Mouse (Mus musculus): ENCODE measurements at regions not wholly inside any gene's neighbourhood (a gene's known extent, or its start where the extent isn't known, plus 50 kb on each side); places are given as distances from the start of the nearest gene placed in this dataset.

GRCm38 (mm10) chr14:24731872-24732525 is 245.1 kb downstream of the Rps24 start:
- DNase-seq (ENCODE audit: low spot score in 2 of 2) = no peak

DNA sequence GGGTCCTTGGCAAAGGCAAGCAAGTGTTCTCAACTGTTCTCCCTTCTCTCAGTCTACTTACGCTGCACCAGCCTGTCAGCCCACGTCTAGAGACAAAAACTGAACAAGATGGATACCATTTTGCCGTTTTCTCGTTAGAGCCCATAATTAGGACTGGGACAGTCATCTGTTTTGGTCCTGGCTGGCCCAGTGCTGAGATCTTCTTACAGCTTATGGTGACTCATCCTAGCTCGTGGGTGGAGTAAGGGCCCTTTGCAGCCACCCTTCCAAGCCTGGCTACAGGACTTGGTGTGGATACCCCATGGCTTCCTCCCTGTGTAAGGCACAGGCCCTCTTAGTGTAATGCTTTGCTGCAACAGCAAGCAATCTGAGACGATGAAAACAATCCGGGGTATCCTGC is 246.4 kb downstream of the Rps24 start:
- no peak for DNase-seq (ENCODE audit: low spot score in 2 of 2)

- DNase-seq (ENCODE audit: low spot score in 2 of 2) = no peak
These were observed 251.9 kb downstream of the Rps24 start for GRCm38 (mm10) chr14:24738869-24739268.

DNA sequence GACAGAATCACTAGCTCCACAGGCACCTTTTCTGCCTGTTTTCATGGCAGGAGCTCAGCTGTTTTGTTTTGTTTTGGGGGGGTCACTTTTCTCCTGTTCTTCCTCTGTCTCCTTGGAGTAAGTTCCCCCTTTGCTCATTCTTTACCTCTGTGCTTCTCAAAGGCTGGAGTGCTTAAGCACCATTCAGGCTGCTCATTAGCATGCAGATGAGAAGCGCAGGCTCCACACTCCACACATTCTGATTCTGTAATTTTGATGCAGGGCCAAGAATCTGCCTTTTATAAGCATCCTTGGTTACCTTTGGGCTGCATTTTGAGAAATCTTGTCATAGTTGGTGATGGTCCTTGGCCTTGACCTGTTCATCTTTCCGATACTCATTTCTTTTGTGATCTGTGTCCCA is 257.5 kb downstream of the Rps24 start:
- DNase-seq (ENCODE audit: low spot score in 2 of 2) = no peak

GRCm38 (mm10) chr14:24745730-24746129 is 258.8 kb downstream of the Rps24 start:
- peak in 1 of 2 experiments; percentile 18 for DNase-seq (ENCODE audit: low spot score in 2 of 2)

- DNase-seq (ENCODE audit: low spot score in 2 of 2) = no peak
These were observed 260.5 kb downstream of the Rps24 start for GRCm38 (mm10) chr14:24747471-24747795.

GRCm38 (mm10) chr14:24747796-24748496 is 261.0 kb downstream of the Rps24 start:
- DNase-seq (ENCODE audit: low spot score in 2 of 2) = peak; percentile 68 to 75

DNA sequence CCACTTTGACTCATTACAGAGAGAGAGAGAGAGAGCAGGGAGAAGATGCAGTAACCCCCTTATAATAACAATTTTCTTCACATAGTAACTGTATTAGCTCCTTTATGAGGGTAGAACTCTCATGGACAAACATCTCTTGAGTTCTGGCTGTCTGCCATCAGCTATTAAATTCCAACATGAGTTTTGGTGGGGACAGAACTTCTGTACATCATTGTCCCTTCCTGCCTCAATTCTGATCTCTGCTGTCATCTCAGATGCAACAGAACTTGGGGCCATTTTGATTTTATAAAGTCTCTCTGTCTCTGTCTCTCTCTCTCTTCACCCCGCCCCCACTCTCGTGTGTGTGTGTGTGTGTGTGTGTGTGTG is 261.6 kb downstream of the Rps24 start:
- peak in 1 of 2 experiments; percentile 21 for DNase-seq (ENCODE audit: low spot score in 2 of 2)

GRCm38 (mm10) chr14:24749313-24749712 is 262.4 kb downstream of the Rps24 start:
- no peak for DNase-seq (ENCODE audit: low spot score in 2 of 2)

GRCm38 (mm10) chr14:24751227-24751626 is 264.3 kb downstream of the Rps24 start:
- peak in 1 of 2 experiments; percentile 15 for DNase-seq (ENCODE audit: low spot score in 2 of 2)

DNA sequence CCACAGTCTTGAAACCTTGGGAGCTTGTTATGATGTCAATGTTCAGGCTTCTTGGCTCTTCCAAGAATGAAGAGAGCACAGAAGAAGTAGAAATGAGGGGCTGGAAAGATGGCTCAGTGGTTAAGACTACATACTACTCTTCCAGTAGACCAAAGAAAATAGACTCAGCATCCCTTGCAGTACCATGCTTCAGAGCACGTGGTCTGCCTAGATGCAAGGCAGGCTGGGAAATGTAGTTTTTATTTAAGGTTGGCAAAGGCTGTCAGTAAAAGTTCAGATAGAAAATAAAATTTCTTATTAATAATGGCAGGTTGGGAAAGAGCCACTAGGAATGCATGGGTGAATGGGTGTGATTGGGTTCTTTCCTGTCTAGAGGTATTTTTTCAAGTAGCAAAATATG is 267.8 kb downstream of the Rps24 start:
- no peak for DNase-seq (ENCODE audit: low spot score in 2 of 2)

DNA sequence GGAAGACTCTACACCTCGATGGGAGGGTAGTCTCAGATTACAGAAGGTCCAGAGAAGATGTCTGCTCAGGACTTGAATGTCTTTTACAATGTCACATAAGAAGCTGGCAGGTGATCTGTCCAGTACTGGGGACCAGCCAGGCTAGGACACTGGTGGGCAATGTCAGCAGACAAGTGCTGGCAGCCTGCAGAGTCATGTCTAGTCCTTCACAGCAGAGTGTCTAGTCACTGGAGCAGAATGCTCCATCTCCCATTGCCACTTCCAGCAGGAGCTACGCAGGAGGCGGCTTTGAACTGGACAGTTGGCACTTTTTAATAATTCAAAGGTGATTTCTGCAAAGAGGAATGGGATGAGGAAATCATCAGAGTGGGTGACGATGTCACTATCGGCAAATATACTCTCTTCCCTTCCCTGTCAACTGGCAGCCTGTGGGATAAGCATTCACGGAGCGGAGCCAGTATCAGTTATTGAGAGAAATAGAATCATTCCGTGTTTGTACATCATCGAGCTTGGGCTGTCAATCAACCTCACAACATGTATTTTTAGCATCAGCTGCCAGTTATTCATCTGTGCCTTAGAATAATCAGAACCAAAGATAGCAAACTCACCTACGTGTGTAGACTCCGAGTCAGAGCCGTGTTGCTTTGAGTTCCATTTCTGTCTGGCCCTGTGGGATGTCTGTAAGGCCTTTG is 268.6 kb downstream of the Rps24 start:
- DNase-seq (ENCODE audit: low spot score in 2 of 2) = no peak

DNA sequence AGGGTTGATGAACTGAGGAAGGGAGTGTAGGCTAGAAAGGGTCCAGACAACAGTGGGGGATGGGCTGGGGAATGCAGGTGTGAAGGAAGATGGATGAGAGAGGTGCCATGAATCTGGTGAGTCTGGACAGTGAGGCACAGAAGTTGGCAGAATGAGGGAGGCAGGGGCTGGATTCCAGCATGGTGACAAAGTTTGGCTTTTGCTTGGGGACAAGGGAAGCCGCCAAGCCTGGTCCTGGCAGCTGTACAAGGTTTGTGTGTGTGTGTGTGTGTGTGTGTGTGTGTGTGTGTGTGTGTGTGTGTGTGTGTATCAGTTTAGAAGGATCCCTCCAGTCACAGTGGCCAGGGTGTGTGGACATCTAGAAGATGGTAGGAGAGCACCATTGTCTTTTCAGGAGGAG is 270.4 kb downstream of the Rps24 start:
- DNase-seq (ENCODE audit: low spot score in 2 of 2) = no peak

DNA sequence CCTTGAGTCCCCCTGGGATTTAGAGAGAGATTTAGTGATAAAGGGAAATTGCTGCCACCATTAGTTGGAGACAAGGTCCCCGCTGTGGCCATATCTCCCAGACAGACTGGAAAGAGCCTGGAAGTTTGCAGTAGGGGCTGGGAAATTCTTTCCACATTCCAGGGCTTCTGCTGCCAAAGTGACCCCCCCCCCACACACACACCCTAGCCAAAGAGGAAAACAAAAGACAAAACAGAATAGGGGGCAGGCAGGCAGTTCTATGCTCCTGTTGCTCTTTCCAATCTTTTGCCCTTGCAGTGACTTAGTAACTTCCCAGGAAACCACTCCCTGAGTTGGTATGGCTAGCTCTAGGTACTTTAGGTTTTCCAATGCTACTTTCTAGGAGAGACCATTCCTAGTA is 270.9 kb downstream of the Rps24 start:
- peak in 1 of 2 experiments; percentile 34 for DNase-seq (ENCODE audit: low spot score in 2 of 2)

- no peak for DNase-seq (ENCODE audit: low spot score in 2 of 2)
These were observed 274.0 kb downstream of the Rps24 start for GRCm38 (mm10) chr14:24760926-24761325.

- DNase-seq (ENCODE audit: low spot score in 2 of 2) = no peak
These were observed 275.7 kb downstream of the Rps24 start for GRCm38 (mm10) chr14:24762468-24763274.

GRCm38 (mm10) chr14:24763275-24763812 is 276.4 kb downstream of the Rps24 start:
- DNase-seq (ENCODE audit: low spot score in 2 of 2) = no peak

DNA sequence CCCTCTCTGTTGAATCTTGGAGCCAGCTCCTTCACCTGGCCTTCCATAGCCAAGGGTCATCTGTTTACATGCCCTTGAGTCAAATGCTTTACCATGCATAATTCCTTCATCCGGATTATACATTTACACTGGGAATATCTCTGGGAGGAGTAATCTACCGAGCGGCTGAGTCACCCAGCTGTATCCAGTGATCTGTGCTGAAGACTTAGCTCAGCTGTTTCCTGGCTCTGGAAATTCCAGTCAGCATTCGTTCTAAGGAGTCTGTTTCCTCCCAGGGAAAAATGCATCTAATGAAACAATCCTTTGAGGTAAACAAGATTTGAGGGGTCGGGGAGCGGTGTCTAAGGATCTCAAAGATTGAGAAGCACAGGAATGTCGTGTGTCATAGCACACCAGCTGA is 276.9 kb downstream of the Rps24 start:
- DNase-seq (ENCODE audit: low spot score in 2 of 2) = no peak

DNA sequence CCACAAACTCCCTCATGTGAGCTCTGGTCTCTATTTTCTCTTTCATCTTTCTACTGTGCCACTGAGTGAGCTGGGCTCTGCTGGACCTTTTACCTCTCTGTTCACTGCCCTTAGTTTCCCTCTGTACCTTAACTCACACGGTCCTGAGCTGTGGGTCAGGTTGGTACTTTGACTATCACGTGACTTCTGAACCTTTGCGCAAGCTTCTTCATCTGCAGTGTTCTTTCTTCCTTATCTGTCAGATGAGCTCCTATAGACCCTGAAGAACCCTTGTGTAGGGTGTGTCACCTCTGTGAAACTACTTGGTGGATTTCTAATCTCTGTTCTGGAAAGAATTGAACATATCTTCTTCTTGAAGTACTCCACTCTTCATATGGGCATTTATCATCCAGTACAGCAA is 279.3 kb downstream of the Rps24 start:
- no peak for DNase-seq (ENCODE audit: low spot score in 2 of 2)

DNA sequence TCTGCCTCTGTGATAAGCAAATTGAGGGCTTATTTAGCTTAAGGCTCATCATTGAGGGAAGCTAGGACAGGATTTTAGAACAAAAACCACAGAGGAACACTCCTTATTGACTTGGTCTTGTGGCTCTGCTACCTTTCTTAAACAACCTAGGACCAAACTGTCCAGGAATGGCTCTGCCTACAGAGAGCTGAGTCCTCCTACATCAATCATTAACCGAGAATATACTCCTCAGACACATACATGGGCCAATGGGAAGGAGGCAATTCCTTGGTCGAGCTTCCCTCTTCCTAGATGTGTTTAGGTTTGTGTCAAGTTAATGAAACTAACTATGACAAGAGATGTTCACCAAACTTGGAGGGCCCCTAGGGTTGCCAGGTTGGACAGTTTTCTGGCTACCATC is 279.8 kb downstream of the Rps24 start:
- DNase-seq (ENCODE audit: low spot score in 2 of 2) = no peak

- no peak for DNase-seq (ENCODE audit: low spot score in 2 of 2)
These were observed 280.4 kb downstream of the Rps24 start for GRCm38 (mm10) chr14:24767316-24767715.

DNA sequence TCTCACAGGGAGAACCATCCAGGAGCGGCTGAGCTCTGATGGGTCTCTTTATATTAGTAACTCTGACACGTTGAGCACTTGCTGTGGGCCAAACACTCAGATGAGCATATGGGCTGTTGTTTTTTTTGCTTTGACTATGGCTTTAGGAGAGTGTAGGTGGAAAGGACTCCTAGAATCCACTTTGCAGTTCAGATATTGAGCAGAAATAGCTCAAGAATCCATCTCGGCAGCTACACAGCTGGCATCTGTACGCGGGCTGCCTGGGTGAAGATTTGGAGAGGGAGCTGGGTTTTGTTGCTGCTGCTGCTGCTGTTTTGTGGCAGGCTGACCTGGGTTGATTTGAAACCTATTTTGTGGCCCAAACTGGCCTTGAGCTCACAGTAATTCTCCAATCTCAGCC is 281.0 kb downstream of the Rps24 start:
- DNase-seq (ENCODE audit: low spot score in 2 of 2) = no peak

All from heart, adult 9 months (tissue).